Mouse (Mus musculus) forebrain, embryonic 10.5 days (tissue): ENCODE measurements around the gene Pbx1. TPM values are rescaled to one million over a fixed set of nuclear protein-coding genes. Genes with fewer than 3 reads are reported as not detected.

Experiments
- DNase-seq: peaks from one replicate; pipeline ENCODE4 v3.0.0-alpha.2; 2017; ENCODE audit warnings: low spot score; ENCODE audit errors: extremely low spot score
- H3K27ac ChIP-seq: fragments of 300-500 bp; sonication (generic); 2 replicates; pipeline ENCODE4 v1.5.1; 2016; ENCODE audit warnings: mild to moderate bottlenecking
- H3K27me3 ChIP-seq: fragments of 300-500 bp; sonication (generic); 2 replicates; pipeline ENCODE4 v1.6.1; 2016; ENCODE audit warnings: mild to moderate bottlenecking; ENCODE audit not compliant: poor library complexity, severe bottlenecking
- H3K36me3 ChIP-seq: fragments of 300-500 bp; sonication (generic); replicated peaks from 2 replicates; pipeline ENCODE4 v1.6.1; 2016; ENCODE audit warnings: mild to moderate bottlenecking, moderate library complexity
- H3K4me1 ChIP-seq: fragments of 300-500 bp; sonication (generic); 2 replicates; pipeline ENCODE4 v1.6.1; 2016
- H3K4me3 ChIP-seq: fragments of 300-500 bp; sonication (generic); 2 replicates; pipeline ENCODE4 v1.5.1; 2016; ENCODE audit warnings: mild to moderate bottlenecking, moderate library complexity
- H3K9me3 ChIP-seq: fragments of 300-500 bp; sonication (generic); 2 replicates; pipeline ENCODE4 v1.6.1; 2016; ENCODE audit warnings: mild to moderate bottlenecking, moderate library complexity
- WGBS: fragments of 180-500 bp; shearing (Covaris S2); methylation state at CpG from one replicate; pipeline ENCODE4 v1.1.7; 2016; 5-methylcytosine and 5-hydroxymethylcytosine counted together
- polyA plus RNA-seq: library from polyadenylated mRNA; unstranded; fragments of >200 nt; fragmentation: Nextera tagmentation; extraction: Ambion mirVana; gene quantifications from 2 replicates; pipeline ENCODE4 v1.2.1, GENCODE M21; 2016

The Pbx1 gene
- polyA plus RNA-seq, 1 experiment from 2014 or later: 38.2 TPM

DNA sequence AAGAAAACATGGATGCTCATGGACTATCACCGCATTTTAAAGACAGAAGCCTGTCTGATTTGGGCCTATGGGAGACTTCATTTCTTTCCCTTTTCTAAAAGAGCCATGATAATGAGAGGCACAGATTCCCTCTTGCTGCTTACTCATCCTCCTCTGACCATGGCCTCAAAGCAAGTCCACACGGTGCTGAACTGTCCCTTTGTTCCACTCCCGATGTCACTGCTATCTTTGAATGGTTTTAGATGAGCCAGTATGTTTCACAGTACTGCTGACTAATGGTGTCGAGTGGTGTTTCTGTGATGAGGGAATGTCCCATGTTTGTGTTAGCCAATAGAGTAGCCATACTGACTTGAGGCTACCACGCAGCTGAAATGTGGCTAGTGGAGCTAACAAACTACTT is 233.8 kb downstream of the Pbx1 start:
- no peak overlapping the region for H3K4me3 ChIP-seq
- no peaks in the 10 kb centered on the region for H3K4me1 ChIP-seq
- WGBS: 94% methylated on average over 5 of the region's 5 CpGs
- H3K27me3 ChIP-seq: peaks cover 18% of the 10 kb centered on the region
- H3K9me3 ChIP-seq: no peaks in the 10 kb centered on the region
- H3K27ac ChIP-seq: no peak overlapping the region
- DNase-seq: no peak
- peaks cover 90% of the 10 kb centered on the region for H3K36me3 ChIP-seq

- Histone ChIP-seq H3K9me3 (no peaks in the 10 kb centered on the region), H3K36me3 (peaks cover 90% of the 10 kb centered on the region), H3K4me1 (no peaks in the 10 kb centered on the region), H3K27ac (no peak overlapping the region), H3K4me3 (no peak overlapping the region), H3K27me3 (peaks cover 15% of the 10 kb centered on the region)
- DNase-seq: no peak
- WGBS: 92% methylated on average over 3 of the region's 3 CpGs
Observed at GRCm38 (mm10) chr1:168197908-168198258, 234.2 kb downstream of the Pbx1 start.

- no peak for DNase-seq
- Histone ChIP-seq H3K4me3 (no peak overlapping the region), H3K9me3 (no peaks in the 10 kb centered on the region), H3K36me3 (peaks cover 89% of the 10 kb centered on the region), H3K27ac (no peak overlapping the region), H3K27me3 (peaks cover 10% of the 10 kb centered on the region; the same call in 1 of the 2 replicates), H3K4me1 (no peaks in the 10 kb centered on the region)
- 93% methylated on average over 6 of the region's 6 CpGs for WGBS
Observed at GRCm38 (mm10) chr1:168197195-168197907, 234.7 kb downstream of the Pbx1 start.

DNA sequence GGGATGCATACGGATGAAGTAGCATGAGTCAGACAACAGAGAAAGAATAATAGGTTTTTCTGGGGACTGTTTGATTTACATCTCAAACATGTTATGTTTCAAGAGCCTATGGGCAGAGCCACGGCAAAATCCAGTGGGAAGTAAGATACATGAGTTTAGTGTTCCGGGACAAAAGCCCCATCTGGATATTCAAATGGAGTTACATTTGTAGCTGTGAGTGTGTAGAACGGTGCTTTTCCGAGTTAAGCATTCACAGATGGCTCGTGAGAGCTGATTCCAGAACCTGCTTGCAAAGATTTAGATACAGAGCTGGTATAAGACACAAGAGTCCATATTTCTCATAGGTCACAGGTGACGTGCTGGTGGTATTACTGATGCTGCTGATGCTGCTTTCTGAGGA is 238.7 kb downstream of the Pbx1 start:
- Histone ChIP-seq H3K4me1 (peaks cover 23% of the 10 kb centered on the region), H3K27me3 (no peaks in the 10 kb centered on the region), H3K27ac (no peak overlapping the region), H3K4me3 (no peak overlapping the region), H3K36me3 (peaks cover 65% of the 10 kb centered on the region), H3K9me3 (no peaks in the 10 kb centered on the region)
- 94% methylated on average over 7 of the region's 7 CpGs for WGBS
- DNase-seq: no peak

DNA sequence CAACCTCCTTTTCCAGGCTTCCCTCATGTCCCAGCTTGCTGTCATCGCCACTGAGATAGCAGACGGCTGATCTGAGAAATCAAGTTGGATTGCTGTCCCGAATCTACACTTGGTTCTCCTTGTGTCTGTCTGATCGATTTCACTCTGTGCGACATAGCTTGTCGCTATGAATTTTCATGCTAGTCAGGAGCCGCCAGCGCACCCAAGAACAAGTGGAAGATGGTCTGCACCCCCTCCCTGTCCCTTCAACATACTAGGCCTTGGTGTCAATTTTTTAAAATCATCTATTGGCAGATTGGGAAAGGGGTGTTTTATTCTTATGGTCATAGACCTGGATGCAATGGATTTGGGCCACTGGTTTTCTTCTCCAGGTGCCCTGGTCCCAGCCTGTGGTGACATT is 249.3 kb downstream of the Pbx1 start:
- 96% methylated on average over 8 of the region's 8 CpGs for WGBS
- DNase-seq: no peak
- Histone ChIP-seq H3K27me3 (no peaks in the 10 kb centered on the region), H3K27ac (no peak overlapping the region), H3K9me3 (no peaks in the 10 kb centered on the region), H3K36me3 (peaks cover 81% of the 10 kb centered on the region), H3K4me3 (no peak overlapping the region), H3K4me1 (peaks cover 9% of the 10 kb centered on the region)

DNA sequence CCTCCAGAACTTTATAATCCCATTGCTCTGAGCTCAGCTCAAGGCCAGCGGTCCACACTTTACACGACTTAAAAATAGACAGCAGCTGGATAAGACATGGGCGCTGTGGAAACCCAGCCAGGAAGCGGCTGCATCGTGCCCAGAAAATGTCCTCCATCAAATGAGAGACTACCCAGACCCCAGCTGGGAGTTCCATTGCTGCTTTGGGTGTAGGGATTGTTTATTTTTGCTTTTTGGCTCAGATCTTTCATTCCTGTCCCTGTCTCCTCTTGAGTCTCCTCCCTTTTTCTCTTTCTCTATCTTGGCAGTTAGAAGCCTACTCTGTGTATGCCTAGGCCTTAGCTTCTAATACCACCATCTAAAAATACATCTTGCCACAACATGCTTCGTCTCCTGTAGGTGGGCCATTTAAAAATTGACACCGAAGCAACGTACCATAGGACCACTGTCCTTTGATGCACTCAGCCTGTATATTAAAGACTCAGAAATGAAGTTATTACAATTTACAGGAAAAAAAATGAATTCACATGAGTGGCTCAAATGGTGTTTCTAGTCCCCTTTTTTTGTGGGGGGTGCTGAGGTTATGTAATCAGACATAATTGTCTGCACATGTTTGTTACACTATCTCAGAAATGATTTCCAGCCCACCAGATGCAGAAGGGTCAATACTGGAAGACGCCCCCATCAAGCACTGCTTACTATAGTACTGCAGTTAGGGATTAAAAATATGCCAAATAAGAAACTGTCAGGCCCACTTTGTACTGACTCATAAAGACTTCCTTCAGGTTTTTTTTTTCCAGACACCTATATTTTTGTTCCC is 251.2 kb downstream of the Pbx1 start:
- Histone ChIP-seq H3K4me1 (peaks cover 2% of the 10 kb centered on the region; the same call in 1 of the 2 replicates), H3K9me3 (no peaks in the 10 kb centered on the region), H3K27me3 (no peaks in the 10 kb centered on the region), H3K4me3 (no peak overlapping the region), H3K27ac (no peak overlapping the region), H3K36me3 (peaks cover 86% of the 10 kb centered on the region)
- no peak for DNase-seq
- WGBS: 92% methylated on average over 9 of the region's 9 CpGs

DNA sequence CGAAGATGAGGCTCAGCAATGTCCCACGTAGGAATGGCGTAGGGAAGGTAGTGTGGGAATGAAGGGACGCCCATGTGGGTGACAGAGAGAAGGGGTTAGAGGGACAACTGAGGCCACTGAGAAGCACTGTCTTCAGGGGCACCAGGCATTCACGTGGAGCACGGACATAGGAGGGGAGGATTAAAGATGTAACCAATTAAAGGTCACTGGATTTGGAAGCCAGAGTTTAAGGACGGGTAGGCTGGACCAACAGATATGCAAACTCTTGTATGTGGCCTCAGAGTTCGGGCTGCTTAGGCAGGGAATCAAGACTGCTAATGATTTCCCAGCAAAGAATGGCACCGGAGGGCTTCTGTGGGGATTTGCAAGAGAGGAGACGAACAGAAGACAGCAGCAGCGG is 252.4 kb downstream of the Pbx1 start:
- no peaks in the 10 kb centered on the region for H3K4me1 ChIP-seq
- H3K36me3 ChIP-seq: peaks cover 86% of the 10 kb centered on the region
- no peak overlapping the region for H3K4me3 ChIP-seq
- no peak for DNase-seq
- 81% methylated on average over 11 of the region's 11 CpGs for WGBS
- no peaks in the 10 kb centered on the region for H3K9me3 ChIP-seq
- H3K27ac ChIP-seq: no peak overlapping the region
- H3K27me3 ChIP-seq: no peaks in the 10 kb centered on the region

- no peak for DNase-seq
- H3K4me1 ChIP-seq: no peaks in the 10 kb centered on the region
- 92% methylated on average over 1 of the region's 1 CpGs for WGBS
- peaks cover 88% of the 10 kb centered on the region for H3K36me3 ChIP-seq
- no peaks in the 10 kb centered on the region for H3K27me3 ChIP-seq
- no peak overlapping the region for H3K27ac ChIP-seq
- no peak overlapping the region for H3K4me3 ChIP-seq
- no peaks in the 10 kb centered on the region for H3K9me3 ChIP-seq
Observed at GRCm38 (mm10) chr1:168178611-168179010, 253.5 kb downstream of the Pbx1 start.

GRCm38 (mm10) chr1:168175586-168175985 is 256.5 kb downstream of the Pbx1 start:
- 89% methylated on average over 4 of the region's 4 CpGs for WGBS
- DNase-seq: no peak
- Histone ChIP-seq H3K36me3 (peaks cover 68% of the 10 kb centered on the region), H3K4me1 (no peaks in the 10 kb centered on the region), H3K9me3 (no peaks in the 10 kb centered on the region), H3K27ac (no peak overlapping the region), H3K4me3 (no peak overlapping the region), H3K27me3 (no peaks in the 10 kb centered on the region)

DNA sequence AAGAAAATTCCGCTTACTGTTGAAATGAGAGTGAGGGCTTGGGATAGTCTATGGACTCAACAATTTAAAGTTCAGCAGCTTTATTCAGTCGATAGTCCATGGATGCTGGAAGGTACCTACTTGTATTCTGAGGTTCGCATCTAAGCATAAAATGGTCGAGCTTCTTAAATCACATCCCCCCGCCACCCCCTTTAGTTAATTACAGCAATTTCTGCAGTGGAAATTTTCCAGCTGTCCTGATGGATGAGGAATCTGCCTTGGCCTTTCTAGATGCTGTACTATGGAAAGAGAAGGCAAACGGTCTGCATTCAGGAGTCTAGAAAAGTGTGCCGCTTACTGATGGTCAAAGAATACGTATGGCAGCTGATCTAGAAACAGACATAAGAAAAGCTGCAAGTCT is 262.3 kb downstream of the Pbx1 start:
- H3K4me3 ChIP-seq: no peak overlapping the region
- peaks cover 3% of the 10 kb centered on the region for H3K4me1 ChIP-seq
- no peaks in the 10 kb centered on the region for H3K27me3 ChIP-seq
- DNase-seq: no peak
- H3K9me3 ChIP-seq: no peaks in the 10 kb centered on the region
- WGBS: 90% methylated on average over 8 of the region's 8 CpGs
- no peak overlapping the region for H3K27ac ChIP-seq
- peaks cover 38% of the 10 kb centered on the region for H3K36me3 ChIP-seq

GRCm38 (mm10) chr1:168169052-168169779 is 262.9 kb downstream of the Pbx1 start:
- H3K36me3 ChIP-seq: peaks cover 37% of the 10 kb centered on the region
- WGBS: 82% methylated on average over 10 of the region's 10 CpGs
- H3K27me3 ChIP-seq: no peaks in the 10 kb centered on the region
- no peaks in the 10 kb centered on the region for H3K9me3 ChIP-seq
- H3K4me1 ChIP-seq: peaks cover 9% of the 10 kb centered on the region
- H3K27ac ChIP-seq: no peak overlapping the region
- no peak for DNase-seq
- no peak overlapping the region for H3K4me3 ChIP-seq

DNA sequence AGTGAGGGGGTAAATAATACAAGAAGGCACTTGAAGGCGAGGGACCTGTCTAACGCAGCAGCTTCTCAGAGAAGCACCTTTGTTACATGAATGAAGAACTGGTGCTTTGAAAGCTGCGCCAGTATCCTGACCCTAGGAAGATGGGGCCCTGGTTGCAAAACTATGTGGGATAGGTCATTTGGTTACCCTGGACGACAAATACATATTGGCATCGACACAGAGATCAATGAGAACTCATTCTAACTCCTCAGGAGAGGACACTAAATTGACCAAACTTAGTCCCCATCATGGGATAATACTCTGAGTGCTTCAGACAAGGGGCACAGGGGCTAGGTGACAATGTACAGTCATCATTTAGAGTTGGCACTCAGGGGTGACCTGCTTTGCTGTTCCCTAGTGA is 264.3 kb downstream of the Pbx1 start:
- no peak for DNase-seq
- peaks cover 31% of the 10 kb centered on the region for H3K36me3 ChIP-seq
- peaks cover 18% of the 10 kb centered on the region for H3K4me1 ChIP-seq
- no peaks in the 10 kb centered on the region for H3K27me3 ChIP-seq
- no peak overlapping the region for H3K4me3 ChIP-seq
- no peaks in the 10 kb centered on the region for H3K9me3 ChIP-seq
- no peak overlapping the region for H3K27ac ChIP-seq
- WGBS: 93% methylated on average over 5 of the region's 5 CpGs

DNA sequence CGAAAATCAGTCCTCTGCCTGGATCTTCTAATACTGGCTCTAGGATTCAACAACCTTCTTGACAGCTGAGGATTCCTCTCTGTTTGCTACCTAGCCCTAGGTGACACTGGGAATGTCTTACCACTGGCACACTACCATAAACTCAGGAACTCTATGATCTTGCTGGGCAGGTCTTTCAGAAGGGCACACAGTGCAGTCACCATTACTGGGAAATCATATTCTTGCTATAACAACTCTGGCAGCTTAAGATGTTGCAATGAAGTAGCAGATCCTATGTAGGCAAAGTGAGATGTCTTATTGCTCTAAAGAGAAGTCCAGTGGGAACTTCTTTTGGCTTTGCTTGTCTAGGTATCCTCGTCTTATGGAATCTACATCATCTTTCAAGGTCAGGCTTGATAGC is 265.2 kb downstream of the Pbx1 start:
- no peaks in the 10 kb centered on the region for H3K27me3 ChIP-seq
- H3K4me1 ChIP-seq: peaks cover 18% of the 10 kb centered on the region
- no peak overlapping the region for H3K4me3 ChIP-seq
- no peak overlapping the region for H3K27ac ChIP-seq
- H3K9me3 ChIP-seq: no peaks in the 10 kb centered on the region
- WGBS: 92% methylated on average over 2 of the region's 2 CpGs
- H3K36me3 ChIP-seq: peaks cover 25% of the 10 kb centered on the region
- DNase-seq: no peak
